Mouse (Mus musculus) lung, postnatal 0 days (tissue): ENCODE results near the gene Dnmt3b.

Experiments
- CTCF ChIP-seq: IDR thresholded peaks from 2 replicates; pipeline ENCODE4 v1.5.1; 2016; ENCODE audit warnings: antibody characterized with exemption, mild to moderate bottlenecking
- EP300 ChIP-seq: IDR thresholded peaks from 2 replicates; pipeline ENCODE4 v1.6.1; 2016; ENCODE audit warnings: antibody characterized with exemption, mild to moderate bottlenecking, control low read depth

GRCm38 (mm10) chr2:153606421-153606820 lies 42.8 kb upstream of the Dnmt3b start:
- TF ChIP-seq CTCF (peak; percentile 27; the same call in 1 of the 2 replicates), EP300 (no peak)
